Mouse (Mus musculus): ENCODE results near the gene Gm11549. TPM values are rescaled to one million over a fixed set of nuclear protein-coding genes. Genes with fewer than 3 reads are reported as not detected.
A peak's percentile ranks its signal among the peaks of the same experiment; 100 is the strongest.

The Gm11549 gene
- polyA plus RNA-seq, 1 experiment from 2014 or later = 0.05 TPM

- Histone ChIP-seq H3K4me2 (replicated peaks) (no peak overlapping the region), H3K9ac (no peak overlapping the region), H3K27ac (replicated peaks) (no peak overlapping the region), H3K4me1 (no peaks in the 10 kb centered on the region), H3K27me3 (no peaks in the 10 kb centered on the region), H3K9me3 (replicated peaks) (no peaks in the 10 kb centered on the region), H3K4me3 (replicated peaks) (no peak overlapping the region), H3K36me3 (no peaks in the 10 kb centered on the region)
- ATAC-seq (ENCODE audit: insufficient number of reproducible peaks, low FRiP score, low TSS enrichment, low read depth) = no peak
- 88% methylated on average over 6 of the region's 6 CpGs for whole genome bisulfite sequencing
Observed at GRCm38 (mm10) chr3:36511491-36511890, 10.1 kb downstream of the Gm11549 start.

GRCm38 (mm10) chr3:36505809-36506735 lies 15.5 kb downstream of the Gm11549 start:
- H3K36me3 ChIP-seq = no peaks in the 10 kb centered on the region
- H3K9ac ChIP-seq = no peak overlapping the region
- H3K4me3 ChIP-seq (replicated peaks) = no peak overlapping the region
- WGBS = 51% methylated on average over 10 of the region's 10 CpGs
- H3K4me2 ChIP-seq (replicated peaks) = no peak overlapping the region
- no peaks in the 10 kb centered on the region for H3K4me1 ChIP-seq
- no peaks in the 10 kb centered on the region for H3K9me3 ChIP-seq (replicated peaks)
- H3K27ac ChIP-seq (replicated peaks) = no peak overlapping the region
- no peaks in the 10 kb centered on the region for H3K27me3 ChIP-seq
- ATAC-seq (ENCODE audit: insufficient number of reproducible peaks, low FRiP score, low TSS enrichment, low read depth) = no peak

- WGBS = 78% methylated on average over 8 of the region's 8 CpGs
Observed at GRCm38 (mm10) chr3:36505306-36505705, 16.3 kb downstream of the Gm11549 start.

DNA sequence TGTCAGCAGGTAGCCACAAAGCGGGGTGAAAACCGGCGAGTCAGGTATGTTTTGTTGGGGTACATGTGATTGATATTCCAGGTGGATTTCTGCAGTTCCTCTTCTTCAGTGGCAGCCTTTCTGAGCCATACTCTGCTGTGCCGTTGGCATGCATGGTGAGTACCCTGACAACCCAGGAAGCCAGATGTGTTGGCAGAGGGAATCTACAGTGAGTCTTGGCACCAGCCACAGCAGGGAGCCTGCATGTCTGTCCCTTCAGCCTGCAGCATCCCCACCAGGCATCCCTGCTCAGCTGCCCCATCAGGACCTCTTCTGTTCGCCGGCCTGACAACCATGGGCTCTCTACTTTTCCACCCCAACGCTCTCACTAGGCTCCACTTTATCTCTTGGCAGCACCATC lies 20.1 kb downstream of the Gm11549 start:
- no peaks in the 10 kb centered on the region for H3K9me3 ChIP-seq (replicated peaks)
- WGBS = 77% methylated on average over 7 of the region's 7 CpGs
- no peak overlapping the region for H3K4me2 ChIP-seq (replicated peaks)
- H3K36me3 ChIP-seq = no peaks in the 10 kb centered on the region
- ATAC-seq (ENCODE audit: insufficient number of reproducible peaks, low FRiP score, low TSS enrichment, low read depth) = no peak
- no peak overlapping the region for H3K9ac ChIP-seq
- no peak overlapping the region for H3K4me3 ChIP-seq (replicated peaks)
- H3K27ac ChIP-seq (replicated peaks) = no peak overlapping the region
- H3K4me1 ChIP-seq = 0 out of 2 replicates have a peak, but pooled peaks cover 2% of the 10 kb centered on the region
- H3K27me3 ChIP-seq = no peaks in the 10 kb centered on the region

More at GRCm38 (mm10) chr3:36505306-36505705, 16.3 kb downstream of the Gm11549 start:
- no peaks in the 10 kb centered on the region for H3K4me1 ChIP-seq
- H3K9me3 ChIP-seq (replicated peaks) = no peaks in the 10 kb centered on the region
- no peaks in the 10 kb centered on the region for H3K27me3 ChIP-seq
- H3K9ac ChIP-seq = no peak overlapping the region
- H3K36me3 ChIP-seq = no peaks in the 10 kb centered on the region
- H3K27ac ChIP-seq (replicated peaks) = no peak overlapping the region
- H3K4me3 ChIP-seq (replicated peaks) = no peak overlapping the region
- no peak for ATAC-seq (ENCODE audit: insufficient number of reproducible peaks, low FRiP score, low TSS enrichment, low read depth)
- H3K4me2 ChIP-seq (replicated peaks) = no peak overlapping the region

GRCm38 (mm10) chr3:36500976-36501375 lies 20.6 kb downstream of the Gm11549 start:
- 0 out of 2 replicates have a peak, but pooled peaks cover 4% of the 10 kb centered on the region for H3K4me1 ChIP-seq
- no peaks in the 10 kb centered on the region for H3K36me3 ChIP-seq
- H3K4me3 ChIP-seq (replicated peaks) = no peak overlapping the region
- no peaks in the 10 kb centered on the region for H3K9me3 ChIP-seq (replicated peaks)
- no peak overlapping the region for H3K4me2 ChIP-seq (replicated peaks)
- ATAC-seq (ENCODE audit: insufficient number of reproducible peaks, low FRiP score, low TSS enrichment, low read depth) = no peak
- H3K27me3 ChIP-seq = no peaks in the 10 kb centered on the region
- no peak overlapping the region for H3K27ac ChIP-seq (replicated peaks)
- WGBS = 72% methylated on average over 8 of the region's 8 CpGs
- no peak overlapping the region for H3K9ac ChIP-seq

DNA sequence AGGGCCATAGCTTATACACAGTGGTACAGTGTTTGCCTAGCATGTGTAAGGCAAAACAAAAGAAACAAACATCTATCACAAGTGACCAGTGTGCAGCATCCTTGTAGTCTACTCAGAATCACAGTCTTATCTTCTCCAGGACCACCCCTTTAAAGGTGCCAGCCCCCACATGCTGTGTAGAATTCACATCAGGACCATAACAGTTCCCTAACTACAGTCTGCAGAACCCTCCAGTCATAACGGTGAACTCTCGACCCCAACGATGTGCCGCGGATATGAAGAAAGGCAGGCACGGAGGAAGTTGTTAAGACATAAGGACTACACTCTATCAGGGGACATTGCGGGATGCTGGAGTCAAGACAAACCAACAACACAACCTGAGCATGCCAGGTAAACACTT lies 22.2 kb downstream of the Gm11549 start:
- Histone ChIP-seq H3K9me3 (replicated peaks) (no peaks in the 10 kb centered on the region), H3K4me1 (0 out of 2 replicates have a peak, but pooled peaks cover 9% of the 10 kb centered on the region), H3K36me3 (no peaks in the 10 kb centered on the region), H3K4me2 (replicated peaks) (no peak overlapping the region), H3K27me3 (no peaks in the 10 kb centered on the region), H3K4me3 (replicated peaks) (no peak overlapping the region), H3K9ac (no peak overlapping the region), H3K27ac (replicated peaks) (no peak overlapping the region)
- 93% methylated on average over 7 of the region's 7 CpGs for WGBS
- ATAC-seq (ENCODE audit: insufficient number of reproducible peaks, low FRiP score, low TSS enrichment, low read depth) = no peak

DNA sequence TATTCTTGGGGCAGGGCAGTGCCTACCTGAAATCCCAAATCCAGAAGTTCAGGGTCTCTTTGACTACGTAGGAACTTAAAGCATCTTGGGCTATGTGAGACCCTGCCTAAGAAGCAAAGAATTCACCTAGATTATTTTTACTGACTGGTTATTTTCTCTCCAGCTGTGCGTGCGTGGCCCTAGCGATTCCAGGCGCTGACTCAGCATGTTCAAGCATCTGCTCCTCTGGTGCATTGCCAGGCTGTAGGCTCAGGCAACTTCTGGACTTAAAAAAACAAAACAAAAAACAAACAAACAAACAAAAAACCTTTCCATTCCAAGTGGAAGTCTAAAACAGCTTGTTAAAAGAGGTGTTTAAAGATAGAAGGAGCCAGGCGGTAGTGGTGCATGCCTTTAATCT lies 23.4 kb downstream of the Gm11549 start:
- Histone ChIP-seq H3K4me2 (replicated peaks) (no peak overlapping the region), H3K4me3 (replicated peaks) (no peak overlapping the region), H3K27me3 (no peaks in the 10 kb centered on the region), H3K9me3 (replicated peaks) (no peaks in the 10 kb centered on the region), H3K4me1 (0 out of 2 replicates have a peak, but pooled peaks cover 9% of the 10 kb centered on the region), H3K36me3 (no peaks in the 10 kb centered on the region), H3K27ac (replicated peaks) (no peak overlapping the region), H3K9ac (no peak overlapping the region)
- no peak for ATAC-seq (ENCODE audit: insufficient number of reproducible peaks, low FRiP score, low TSS enrichment, low read depth)
- 74% methylated on average over 6 of the region's 6 CpGs for WGBS

DNA sequence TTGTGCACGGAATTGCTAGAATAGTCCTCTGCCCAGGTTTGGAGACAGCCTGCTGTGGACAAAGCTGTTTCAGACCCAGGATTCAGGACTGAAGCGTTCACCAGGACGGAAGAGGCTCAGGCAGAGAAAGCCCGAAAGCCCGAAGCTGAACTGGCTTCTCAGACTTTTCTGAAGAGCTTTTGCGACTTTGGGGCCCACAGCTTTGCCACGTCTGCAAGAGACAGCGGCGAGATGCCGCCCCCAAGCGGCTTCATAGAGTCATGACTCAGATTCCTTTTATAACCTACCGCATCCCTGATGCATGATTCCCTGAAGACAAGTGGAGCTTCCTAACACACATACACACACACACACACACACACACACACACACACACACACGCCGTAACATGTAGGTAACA lies 24.9 kb downstream of the Gm11549 start:
- ATAC-seq (ENCODE audit: insufficient number of reproducible peaks, low FRiP score, low TSS enrichment, low read depth) = peak; percentile 40; the same call in 1 of the 2 replicates
- no peak overlapping the region for H3K4me3 ChIP-seq (replicated peaks)
- H3K27me3 ChIP-seq = no peaks in the 10 kb centered on the region
- H3K9me3 ChIP-seq (replicated peaks) = no peaks in the 10 kb centered on the region
- H3K36me3 ChIP-seq = no peaks in the 10 kb centered on the region
- no peak overlapping the region for H3K4me2 ChIP-seq (replicated peaks)
- H3K4me1 ChIP-seq = peaks cover 17% of the 10 kb centered on the region
- H3K27ac ChIP-seq (replicated peaks) = 0 out of 2 replicates have a peak overlapping the region, but pooled peaks have one; percentile 58
- no peak overlapping the region for H3K9ac ChIP-seq
- WGBS = 12% methylated on average over 14 of the region's 14 CpGs

DNA sequence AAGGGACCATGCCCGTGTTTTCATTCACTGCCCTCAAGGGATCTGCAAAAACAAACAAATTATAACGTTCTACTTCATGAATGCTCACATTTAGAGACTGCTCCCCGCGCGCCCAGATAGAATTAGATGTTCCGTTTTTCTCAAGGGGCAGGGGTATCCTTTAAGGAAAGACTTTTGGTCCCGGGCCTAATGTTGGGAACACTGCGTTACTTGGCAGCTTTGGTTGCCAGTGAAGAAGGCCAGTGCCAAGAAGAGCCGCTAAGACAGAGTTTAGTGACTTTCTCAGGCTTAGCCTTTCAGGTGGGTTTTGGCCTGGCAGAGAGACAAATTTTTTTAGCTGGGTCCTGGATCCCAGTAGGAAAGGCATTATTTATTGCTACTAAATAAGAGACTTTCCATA lies 25.3 kb downstream of the Gm11549 start:
- no peaks in the 10 kb centered on the region for H3K27me3 ChIP-seq
- H3K36me3 ChIP-seq = no peaks in the 10 kb centered on the region
- no peak for ATAC-seq (ENCODE audit: insufficient number of reproducible peaks, low FRiP score, low TSS enrichment, low read depth)
- no peaks in the 10 kb centered on the region for H3K9me3 ChIP-seq (replicated peaks)
- WGBS = 76% methylated on average over 9 of the region's 9 CpGs
- H3K4me3 ChIP-seq (replicated peaks) = no peak overlapping the region
- 0 out of 2 replicates have a peak overlapping the region, but pooled peaks have one; percentile 58 for H3K27ac ChIP-seq (replicated peaks)
- peaks cover 17% of the 10 kb centered on the region for H3K4me1 ChIP-seq
- H3K4me2 ChIP-seq (replicated peaks) = no peak overlapping the region
- H3K9ac ChIP-seq = no peak overlapping the region

DNA sequence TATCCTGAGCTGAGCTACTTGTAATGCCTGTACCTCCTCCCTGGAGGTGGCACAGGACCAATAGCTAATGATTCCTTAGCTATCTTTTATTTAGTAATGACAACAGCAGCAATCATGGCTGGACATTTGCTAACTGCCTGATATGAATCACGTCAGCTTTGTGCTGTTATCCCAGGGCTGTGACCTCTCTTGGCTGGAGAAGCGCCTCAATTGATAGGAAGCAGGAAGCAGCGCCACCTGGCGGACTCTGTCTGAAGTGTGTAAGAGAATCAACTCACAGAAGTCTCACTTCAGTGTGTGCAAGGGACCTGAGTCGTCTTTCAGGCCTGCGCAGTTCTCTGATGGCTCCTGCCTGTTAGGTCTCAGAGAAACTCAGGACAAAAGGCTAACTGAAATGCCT lies 26.2 kb downstream of the Gm11549 start:
- Histone ChIP-seq H3K9me3 (replicated peaks) (no peaks in the 10 kb centered on the region), H3K4me1 (peaks cover 17% of the 10 kb centered on the region), H3K27ac (replicated peaks) (no peak overlapping the region), H3K27me3 (no peaks in the 10 kb centered on the region), H3K9ac (no peak overlapping the region), H3K4me3 (replicated peaks) (no peak overlapping the region; the same call in 1 of the 2 replicates), H3K4me2 (replicated peaks) (peak overlapping the region; percentile 29; the same call in 1 of the 2 replicates), H3K36me3 (no peaks in the 10 kb centered on the region)
- WGBS = 5% methylated on average over 6 of the region's 6 CpGs
- peak; percentile 51; the same call in 1 of the 2 replicates for ATAC-seq (ENCODE audit: insufficient number of reproducible peaks, low FRiP score, low TSS enrichment, low read depth)

DNA sequence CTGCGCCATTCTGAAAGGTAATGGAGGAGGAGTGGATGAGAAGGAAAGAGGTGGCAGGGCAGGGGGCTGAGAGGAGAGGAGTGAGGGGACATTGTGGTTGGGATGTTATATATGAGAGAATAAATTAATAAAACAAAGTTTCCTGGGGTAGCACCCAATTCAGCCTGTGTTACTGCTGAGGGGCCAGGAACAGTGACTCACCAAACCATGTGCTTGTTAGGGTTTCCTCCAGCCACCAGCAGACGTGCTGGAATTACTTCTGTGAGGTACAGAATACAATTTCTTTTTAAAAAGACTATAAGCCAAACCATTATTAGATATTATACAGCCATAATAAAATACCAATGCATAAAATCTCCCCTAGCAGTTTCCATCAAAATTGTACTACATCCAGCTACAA lies 27.0 kb downstream of the Gm11549 start:
- no peak overlapping the region for H3K27ac ChIP-seq (replicated peaks)

More for the DNA sequence above, 27.0 kb downstream of the Gm11549 start:
- Histone ChIP-seq H3K9me3 (replicated peaks) (no peaks in the 10 kb centered on the region), H3K4me1 (peaks cover 17% of the 10 kb centered on the region), H3K9ac (no peak overlapping the region), H3K4me3 (replicated peaks) (no peak overlapping the region), H3K4me2 (replicated peaks) (no peak overlapping the region), H3K27me3 (no peaks in the 10 kb centered on the region), H3K36me3 (no peaks in the 10 kb centered on the region)
- WGBS = 71% methylated on average over 2 of the region's 2 CpGs
- ATAC-seq (ENCODE audit: insufficient number of reproducible peaks, low FRiP score, low TSS enrichment, low read depth) = no peak
